Mouse (Mus musculus) forebrain, embryonic 10.5 days (tissue): ENCODE data around the gene Nanp. TPM values are rescaled to one million over a fixed set of nuclear protein-coding genes. Genes with fewer than 3 reads are reported as not detected.

Experiments
- DNase-seq: peaks from one replicate; pipeline ENCODE4 v3.0.0-alpha.2; 2017; ENCODE audit warnings: low spot score; ENCODE audit errors: extremely low spot score
- H3K27ac ChIP-seq: fragments of 300-500 bp; sonication (generic); 2 replicates; pipeline ENCODE4 v1.5.1; 2016; ENCODE audit warnings: mild to moderate bottlenecking
- H3K27me3 ChIP-seq: fragments of 300-500 bp; sonication (generic); 2 replicates; pipeline ENCODE4 v1.6.1; 2016; ENCODE audit warnings: mild to moderate bottlenecking; ENCODE audit not compliant: poor library complexity, severe bottlenecking
- H3K36me3 ChIP-seq: fragments of 300-500 bp; sonication (generic); replicated peaks from 2 replicates; pipeline ENCODE4 v1.6.1; 2016; ENCODE audit warnings: mild to moderate bottlenecking, moderate library complexity
- H3K4me1 ChIP-seq: fragments of 300-500 bp; sonication (generic); 2 replicates; pipeline ENCODE4 v1.6.1; 2016
- H3K4me3 ChIP-seq: fragments of 300-500 bp; sonication (generic); 2 replicates; pipeline ENCODE4 v1.5.1; 2016; ENCODE audit warnings: mild to moderate bottlenecking, moderate library complexity
- H3K9me3 ChIP-seq: fragments of 300-500 bp; sonication (generic); 2 replicates; pipeline ENCODE4 v1.6.1; 2016; ENCODE audit warnings: mild to moderate bottlenecking, moderate library complexity
- WGBS: fragments of 180-500 bp; shearing (Covaris S2); methylation state at CpG from one replicate; pipeline ENCODE4 v1.1.7; 2016; 5-methylcytosine and 5-hydroxymethylcytosine counted together
- polyA plus RNA-seq: library from polyadenylated mRNA; unstranded; fragments of >200 nt; fragmentation: Nextera tagmentation; extraction: Ambion mirVana; gene quantifications from 2 replicates; pipeline ENCODE4 v1.2.1, GENCODE M21; 2016

Gene Nanp
- polyA plus RNA-seq, 1 experiment from 2014 or later: 63.9 TPM

DNA sequence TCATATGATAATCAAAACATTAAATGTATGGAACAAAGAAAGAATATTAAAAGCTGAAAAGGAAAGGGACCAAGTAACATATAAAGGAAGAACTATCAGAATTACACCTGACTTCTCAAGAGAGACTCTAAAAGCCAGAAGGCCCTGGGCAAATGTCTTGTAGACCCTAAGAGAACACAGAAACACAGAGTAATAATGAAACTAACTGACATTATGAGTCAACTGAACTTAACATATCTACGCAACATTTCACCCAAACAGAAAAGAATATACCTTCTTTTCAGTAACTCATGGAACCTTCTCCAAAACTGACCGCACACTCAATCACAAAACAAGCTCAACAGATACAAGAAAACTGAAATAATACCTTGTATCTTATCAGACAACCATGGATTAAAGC is 53.8 kb downstream of the Nanp start:
- no peak for DNase-seq

DNA sequence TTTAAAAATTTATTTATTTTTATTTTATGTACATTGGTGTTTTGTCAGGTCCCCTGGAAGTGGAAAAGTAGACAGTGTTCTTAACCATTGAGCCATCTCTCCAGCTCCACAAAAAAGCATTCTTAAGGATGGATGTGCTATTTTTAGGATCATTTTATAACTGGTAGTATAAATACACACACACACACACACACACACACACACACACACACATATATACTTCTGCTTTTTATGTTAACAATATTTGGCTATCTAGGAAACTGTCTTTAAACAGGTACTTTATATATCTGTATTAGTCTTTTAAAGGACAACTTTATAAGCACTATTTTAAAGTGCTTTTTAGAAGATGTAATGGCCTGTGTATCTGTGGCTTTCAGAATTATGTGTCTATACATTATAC is 57.1 kb downstream of the Nanp start:
- no peaks in the 10 kb centered on the region for H3K9me3 ChIP-seq
- H3K27ac ChIP-seq: no peak overlapping the region
- no peaks in the 10 kb centered on the region for H3K4me1 ChIP-seq
- no peaks in the 10 kb centered on the region for H3K27me3 ChIP-seq
- no peak overlapping the region for H3K4me3 ChIP-seq
- no peak for DNase-seq
- H3K36me3 ChIP-seq: peaks cover 29% of the 10 kb centered on the region

More for the DNA sequence above, 53.8 kb downstream of the Nanp start:
- Histone ChIP-seq H3K27me3 (no peaks in the 10 kb centered on the region), H3K9me3 (0 out of 2 replicates have a peak, but pooled peaks cover 9% of the 10 kb centered on the region), H3K36me3 (peaks cover 15% of the 10 kb centered on the region), H3K27ac (no peak overlapping the region), H3K4me3 (no peak overlapping the region), H3K4me1 (no peaks in the 10 kb centered on the region)
- 99% methylated on average over 2 of the region's 2 CpGs for WGBS

DNA sequence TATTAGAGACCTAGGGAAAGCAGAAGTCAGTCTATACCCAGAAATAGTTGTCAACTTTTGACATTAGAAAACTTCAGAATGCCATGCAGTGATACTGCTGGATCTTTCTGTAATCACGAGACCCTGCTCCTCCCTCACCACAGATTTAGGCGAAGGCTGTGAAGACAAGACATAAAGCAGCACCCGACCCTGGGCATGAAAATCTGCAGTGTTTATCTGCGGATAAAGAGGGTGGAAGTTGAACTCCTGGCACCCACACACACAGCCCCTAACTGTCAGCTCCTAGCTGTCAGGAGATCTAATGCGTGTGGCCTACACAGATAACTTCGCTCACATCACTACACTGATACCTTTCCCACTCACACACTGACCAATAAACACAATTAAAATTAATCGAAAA is 57.7 kb downstream of the Nanp start:
- 91% methylated on average over 7 of the region's 7 CpGs for WGBS
- Histone ChIP-seq H3K27ac (no peak overlapping the region), H3K4me3 (no peak overlapping the region), H3K9me3 (no peaks in the 10 kb centered on the region), H3K4me1 (no peaks in the 10 kb centered on the region), H3K36me3 (peaks cover 33% of the 10 kb centered on the region), H3K27me3 (no peaks in the 10 kb centered on the region)
- DNase-seq: no peak

DNA sequence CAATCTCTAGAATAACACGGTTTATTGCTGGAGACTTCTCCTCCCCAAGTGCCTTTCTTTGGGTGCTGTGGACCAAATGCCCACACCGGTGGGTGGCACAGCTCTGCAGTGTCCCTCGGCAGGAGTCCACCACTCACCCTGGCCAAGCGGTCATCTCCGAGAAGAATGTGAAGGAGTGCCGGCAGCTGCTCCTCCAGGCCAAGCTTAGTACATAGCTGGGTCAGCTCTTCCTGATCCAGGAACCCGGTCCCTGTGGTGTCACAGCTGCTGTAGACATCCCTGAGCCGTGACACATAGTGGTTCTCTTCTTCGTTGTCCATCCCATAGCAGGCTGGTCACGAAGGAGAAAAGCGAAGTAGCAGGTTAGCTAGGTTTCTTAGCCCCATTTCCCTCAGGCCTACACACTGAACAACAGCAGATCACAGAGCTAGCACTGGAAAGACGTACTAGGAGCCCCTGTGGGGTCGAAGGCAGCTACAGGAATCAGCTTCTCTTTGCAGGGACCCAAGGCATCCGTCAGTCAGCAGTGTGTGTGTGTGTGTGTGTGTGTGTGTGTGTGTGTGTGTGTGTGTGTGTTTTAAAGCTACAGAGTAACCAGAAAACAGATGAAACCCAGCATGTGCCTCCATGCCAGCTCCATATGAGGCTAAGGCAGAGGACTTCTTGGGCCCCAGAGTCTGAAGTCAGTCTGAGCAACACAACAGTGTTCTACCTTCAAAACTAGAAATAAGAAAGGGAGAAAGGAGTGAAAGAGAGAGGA is 59.2 kb downstream of the Nanp start:
- no peak overlapping the region for H3K27ac ChIP-seq
- DNase-seq: no peak
- 89% methylated on average over 14 of the region's 14 CpGs for WGBS
- peaks cover 48% of the 10 kb centered on the region for H3K36me3 ChIP-seq
- H3K27me3 ChIP-seq: no peaks in the 10 kb centered on the region
- no peaks in the 10 kb centered on the region for H3K9me3 ChIP-seq
- no peak overlapping the region for H3K4me3 ChIP-seq
- no peaks in the 10 kb centered on the region for H3K4me1 ChIP-seq

Other genes with a start within 250 kb of the Nanp start
- 46.5 and 48.4 TPM in 2 replicates for gene Abhd12, start 134.7 kb downstream of the Nanp start, polyA plus RNA-seq
- gene Gins1, start 134.0 kb downstream of the Nanp start, polyA plus RNA-seq: 83.7 and 86.6 TPM in 2 replicates
- gene Ninl, start within 50 bp of the Nanp start, polyA plus RNA-seq: 25.7 and 28.5 TPM in 2 replicates
- gene Gm14151, start 53.0 kb upstream of the Nanp start, polyA plus RNA-seq: not detected in 2 replicates
- gene Gm14147, start 58.8 kb upstream of the Nanp start, polyA plus RNA-seq: not detected in 2 replicates